Mouse (Mus musculus): Measurements from ENCODE around the gene Aim2. TPM values are rescaled to one million over a fixed set of nuclear protein-coding genes. Genes with fewer than 3 reads are reported as not detected.

Aim2 gene
- polyA plus RNA-seq, 1 experiment from 2014 or later: 5.8 TPM

DNA sequence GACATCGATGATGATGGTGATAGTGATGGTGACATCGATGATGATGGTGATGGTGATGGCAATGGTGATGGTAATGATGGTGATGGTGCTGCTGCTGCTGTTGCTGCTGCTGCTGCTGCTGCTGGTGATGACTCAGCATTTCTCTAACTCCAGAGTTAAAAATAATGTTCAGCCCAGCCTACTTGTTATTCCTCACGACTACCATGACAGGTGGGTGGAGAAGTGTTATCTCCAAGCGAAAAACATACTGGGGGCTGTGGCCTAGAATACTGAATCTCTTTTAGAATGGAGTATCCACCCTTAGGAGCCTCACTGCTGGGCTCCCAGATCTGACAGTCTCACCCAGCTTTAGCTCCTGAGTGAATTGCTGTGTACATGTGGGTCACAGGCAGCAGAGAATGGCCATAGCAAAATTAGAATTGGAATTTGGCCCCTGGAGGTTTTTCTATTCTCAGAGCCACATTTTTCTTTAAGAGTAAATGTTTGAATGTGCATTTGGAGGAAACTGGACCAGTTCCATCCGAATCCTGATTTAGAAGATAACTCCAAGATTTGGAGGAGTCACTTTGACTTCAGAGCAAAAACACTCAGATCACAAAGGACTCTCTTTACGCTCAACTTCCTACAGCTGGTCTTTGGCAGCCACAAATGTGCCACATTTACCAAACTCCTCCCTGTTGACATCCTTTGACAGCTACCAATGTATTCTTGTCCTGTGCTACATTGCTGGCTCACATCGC, 4.6 kb downstream of the Aim2 start:
- DNase-seq (ENCODE audit: low spot score) (no peak), ATAC-seq (replicated peaks; ENCODE audit: low FRiP score) (no peak)
- no peak overlapping the region for H3K4me2 ChIP-seq (ENCODE audit: low read depth, low read length, severe bottlenecking)
- H3K4me1 ChIP-seq (replicated peaks; ENCODE audit: control insufficient read depth, insufficient read depth, low read length): no peaks in the 10 kb centered on the region; the same call in 1 of the 2 replicates
- WGBS: 85% methylated on average over 7 of the region's 7 CpGs
- no peak overlapping the region for H3K4me3 ChIP-seq (ENCODE audit: low read depth, low read length)
- H3K36me3 ChIP-seq (ENCODE audit: control insufficient read depth, insufficient read depth, low read length): no peaks in the 10 kb centered on the region
- H3K9me3 ChIP-seq (ENCODE audit: control insufficient read depth, low read length): no peaks in the 10 kb centered on the region
- no peak overlapping the region for H3K9ac ChIP-seq (ENCODE audit: low read length)
- H3K27me3 ChIP-seq (ENCODE audit: control insufficient read depth, insufficient read depth, low read length): no peaks in the 10 kb centered on the region
- H3K27ac ChIP-seq (ENCODE audit: low read depth, low read length): no peak overlapping the region

GRCm38 (mm10) chr1:173356699-173357098, 6.0 kb downstream of the Aim2 start:
- no peaks in the 10 kb centered on the region for H3K9me3 ChIP-seq (ENCODE audit: control insufficient read depth, low read length)
- no peak overlapping the region for H3K27ac ChIP-seq (ENCODE audit: low read depth, low read length)
- H3K4me1 ChIP-seq (replicated peaks; ENCODE audit: control insufficient read depth, insufficient read depth, low read length): no peaks in the 10 kb centered on the region
- H3K9ac ChIP-seq (ENCODE audit: low read length): no peak overlapping the region
- no peaks in the 10 kb centered on the region for H3K36me3 ChIP-seq (ENCODE audit: control insufficient read depth, insufficient read depth, low read length)
- 94% methylated on average over 2 of the region's 2 CpGs for whole genome bisulfite sequencing
- H3K4me2 ChIP-seq (ENCODE audit: low read depth, low read length, severe bottlenecking): no peak overlapping the region
- H3K27me3 ChIP-seq (ENCODE audit: control insufficient read depth, insufficient read depth, low read length): no peaks in the 10 kb centered on the region
- no peak for DNase-seq (ENCODE audit: low spot score)
- ATAC-seq (replicated peaks; ENCODE audit: low FRiP score): no peak
- H3K4me3 ChIP-seq (ENCODE audit: low read depth, low read length): no peak overlapping the region

DNA sequence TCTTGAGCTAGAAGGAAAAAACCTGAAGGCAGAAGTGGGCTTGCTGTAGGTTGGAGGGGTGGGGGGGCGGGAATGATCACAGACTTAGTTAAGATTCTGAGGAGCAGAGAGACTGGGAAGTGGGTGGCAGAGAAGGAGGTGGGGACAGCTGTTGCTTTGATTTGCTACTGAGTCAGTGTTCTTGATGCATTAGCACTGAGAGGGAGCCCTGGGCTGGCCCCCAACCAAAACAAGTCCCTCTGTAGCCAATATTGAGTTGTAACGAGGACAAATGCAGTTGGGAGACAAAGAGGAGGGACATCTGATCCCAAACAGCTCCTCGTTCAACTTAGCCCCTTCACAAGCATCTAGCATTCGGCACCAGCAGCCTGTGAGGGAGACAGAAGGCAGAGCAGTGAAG, 7.1 kb downstream of the Aim2 start:
- no peaks in the 10 kb centered on the region for H3K36me3 ChIP-seq (ENCODE audit: control insufficient read depth, insufficient read depth, low read length)
- H3K27ac ChIP-seq (ENCODE audit: low read depth, low read length): no peak overlapping the region
- no peak overlapping the region for H3K4me2 ChIP-seq (ENCODE audit: low read depth, low read length, severe bottlenecking)
- no peaks in the 10 kb centered on the region for H3K9me3 ChIP-seq (ENCODE audit: control insufficient read depth, low read length)
- H3K9ac ChIP-seq (ENCODE audit: low read length): no peak overlapping the region
- ATAC-seq (replicated peaks; ENCODE audit: low FRiP score): no peak
- no peak overlapping the region for H3K4me3 ChIP-seq (ENCODE audit: low read depth, low read length)
- DNase-seq (ENCODE audit: low spot score): no peak
- H3K27me3 ChIP-seq (ENCODE audit: control insufficient read depth, insufficient read depth, low read length): no peaks in the 10 kb centered on the region
- no peaks in the 10 kb centered on the region for H3K4me1 ChIP-seq (replicated peaks; ENCODE audit: control insufficient read depth, insufficient read depth, low read length)
- 60% methylated on average over 4 of the region's 4 CpGs for WGBS

DNA sequence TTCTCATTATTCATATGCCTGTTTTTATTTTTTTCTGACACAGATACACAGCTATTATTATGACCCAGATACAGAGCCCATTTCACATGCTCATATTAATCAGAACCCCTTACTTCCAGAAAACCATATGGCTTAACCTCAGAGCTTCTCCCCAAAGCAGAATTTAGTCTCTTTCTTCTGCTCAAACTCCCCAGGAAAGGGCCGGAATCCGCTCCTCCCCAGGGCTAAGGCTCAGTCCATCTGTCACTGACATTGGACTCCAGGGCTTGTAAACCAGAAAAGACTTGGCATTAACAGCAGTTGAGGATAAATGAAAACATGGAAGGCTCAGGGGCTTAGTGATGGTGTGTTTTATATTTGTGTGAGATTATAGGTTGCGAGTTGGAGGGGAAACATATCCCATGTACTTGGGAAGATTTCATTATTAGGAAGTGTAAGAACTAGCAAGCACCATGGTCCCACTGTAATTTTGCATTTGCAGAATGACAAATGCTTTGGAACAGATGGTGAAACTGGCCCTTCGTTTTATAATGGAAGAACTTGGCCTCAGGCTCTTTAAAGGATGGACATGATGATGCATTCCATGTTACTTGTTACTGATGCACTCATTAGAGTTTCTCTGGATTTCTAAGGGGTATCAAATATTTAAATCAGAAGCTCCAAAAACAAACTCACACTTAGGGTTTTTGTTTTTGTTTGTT, 9.1 kb downstream of the Aim2 start:
- Histone ChIP-seq H3K4me2 (ENCODE audit: low read depth, low read length, severe bottlenecking) (no peak overlapping the region), H3K27ac (ENCODE audit: low read depth, low read length) (no peak overlapping the region), H3K27me3 (ENCODE audit: control insufficient read depth, insufficient read depth, low read length) (no peaks in the 10 kb centered on the region), H3K4me3 (ENCODE audit: low read depth, low read length) (no peak overlapping the region), H3K36me3 (ENCODE audit: control insufficient read depth, insufficient read depth, low read length) (no peaks in the 10 kb centered on the region), H3K9ac (ENCODE audit: low read length) (no peak overlapping the region), H3K9me3 (ENCODE audit: control insufficient read depth, low read length) (no peaks in the 10 kb centered on the region), H3K4me1 (replicated peaks; ENCODE audit: control insufficient read depth, insufficient read depth, low read length) (no peaks in the 10 kb centered on the region)
- ATAC-seq (replicated peaks; ENCODE audit: low FRiP score): no peak
- WGBS: 86% methylated on average over 4 of the region's 4 CpGs
- DNase-seq (ENCODE audit: low spot score): no peak

- H3K27ac ChIP-seq (ENCODE audit: low read depth, low read length): no peak overlapping the region
- DNase-seq (ENCODE audit: low spot score): no peak
- 45% methylated on average over 6 of the region's 6 CpGs for WGBS
- H3K4me2 ChIP-seq (ENCODE audit: low read depth, low read length, severe bottlenecking): no peak overlapping the region
- H3K36me3 ChIP-seq (ENCODE audit: control insufficient read depth, insufficient read depth, low read length): no peaks in the 10 kb centered on the region
- H3K9me3 ChIP-seq (ENCODE audit: control insufficient read depth, low read length): no peaks in the 10 kb centered on the region
- H3K27me3 ChIP-seq (ENCODE audit: control insufficient read depth, insufficient read depth, low read length): no peaks in the 10 kb centered on the region
- no peak overlapping the region for H3K9ac ChIP-seq (ENCODE audit: low read length)
- H3K4me1 ChIP-seq (replicated peaks; ENCODE audit: control insufficient read depth, insufficient read depth, low read length): no peaks in the 10 kb centered on the region; the same call in 1 of the 2 replicates
- no peak overlapping the region for H3K4me3 ChIP-seq (ENCODE audit: low read depth, low read length)
- ATAC-seq (replicated peaks; ENCODE audit: low FRiP score): no peak
Measured at GRCm38 (mm10) chr1:173361651-173362050, 11.0 kb downstream of the Aim2 start.

GRCm38 (mm10) chr1:173363436-173363835, 12.8 kb downstream of the Aim2 start:
- WGBS: 91% methylated on average over 2 of the region's 2 CpGs
- ATAC-seq (replicated peaks; ENCODE audit: low FRiP score): no peak
- no peak overlapping the region for H3K27ac ChIP-seq (ENCODE audit: low read depth, low read length)

DNA sequence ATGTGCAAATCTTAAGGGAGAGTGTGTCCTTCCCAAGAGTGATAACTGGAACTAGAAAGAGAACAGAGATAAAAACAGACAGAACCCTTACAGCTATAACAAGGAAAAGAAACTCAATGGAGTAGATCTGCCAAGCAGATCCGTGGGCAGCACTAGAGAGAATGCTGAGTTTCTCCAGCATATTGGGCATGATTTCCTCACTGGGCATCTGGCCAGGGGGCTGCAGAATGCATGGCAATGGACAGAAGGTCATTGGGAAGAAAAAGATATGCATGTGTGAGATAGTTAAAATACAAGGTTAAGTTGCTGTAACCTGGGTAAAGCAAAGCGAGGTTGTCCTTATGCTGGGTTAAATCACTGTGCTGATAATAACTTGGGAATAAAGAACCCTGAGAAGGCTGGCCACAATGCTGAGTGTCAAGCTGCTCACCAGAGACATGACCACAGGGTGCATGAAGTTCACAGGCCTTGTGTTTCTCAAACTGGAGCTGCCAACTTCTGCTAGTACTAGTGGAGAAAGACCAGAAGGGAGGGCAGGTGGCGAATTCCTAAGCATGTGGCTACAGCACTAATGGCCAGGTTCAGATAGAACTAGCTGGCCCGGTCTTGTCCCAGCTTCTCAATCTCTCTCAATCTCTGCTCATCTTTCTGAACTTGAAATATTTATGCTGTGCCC, 13.6 kb downstream of the Aim2 start:
- Histone ChIP-seq H3K4me3 (ENCODE audit: low read depth, low read length) (no peak overlapping the region), H3K27ac (ENCODE audit: low read depth, low read length) (no peak overlapping the region), H3K4me2 (ENCODE audit: low read depth, low read length, severe bottlenecking) (no peak overlapping the region), H3K9ac (ENCODE audit: low read length) (no peak overlapping the region), H3K36me3 (ENCODE audit: control insufficient read depth, insufficient read depth, low read length) (no peaks in the 10 kb centered on the region), H3K9me3 (ENCODE audit: control insufficient read depth, low read length) (no peaks in the 10 kb centered on the region), H3K4me1 (replicated peaks; ENCODE audit: control insufficient read depth, insufficient read depth, low read length) (no peaks in the 10 kb centered on the region; the same call in 1 of the 2 replicates), H3K27me3 (ENCODE audit: control insufficient read depth, insufficient read depth, low read length) (no peaks in the 10 kb centered on the region)
- no peak for ATAC-seq (replicated peaks; ENCODE audit: low FRiP score)
- no peak for DNase-seq (ENCODE audit: low spot score)
- WGBS: 88% methylated on average over 4 of the region's 4 CpGs

More at GRCm38 (mm10) chr1:173363436-173363835, 12.8 kb downstream of the Aim2 start:
- Histone ChIP-seq H3K4me3 (ENCODE audit: low read depth, low read length) (no peak overlapping the region), H3K4me1 (replicated peaks; ENCODE audit: control insufficient read depth, insufficient read depth, low read length) (no peaks in the 10 kb centered on the region; the same call in 1 of the 2 replicates), H3K36me3 (ENCODE audit: control insufficient read depth, insufficient read depth, low read length) (no peaks in the 10 kb centered on the region), H3K9me3 (ENCODE audit: control insufficient read depth, low read length) (no peaks in the 10 kb centered on the region), H3K27me3 (ENCODE audit: control insufficient read depth, insufficient read depth, low read length) (no peaks in the 10 kb centered on the region), H3K9ac (ENCODE audit: low read length) (no peak overlapping the region), H3K4me2 (ENCODE audit: low read depth, low read length, severe bottlenecking) (no peak overlapping the region)
- DNase-seq (ENCODE audit: low spot score): no peak

DNA sequence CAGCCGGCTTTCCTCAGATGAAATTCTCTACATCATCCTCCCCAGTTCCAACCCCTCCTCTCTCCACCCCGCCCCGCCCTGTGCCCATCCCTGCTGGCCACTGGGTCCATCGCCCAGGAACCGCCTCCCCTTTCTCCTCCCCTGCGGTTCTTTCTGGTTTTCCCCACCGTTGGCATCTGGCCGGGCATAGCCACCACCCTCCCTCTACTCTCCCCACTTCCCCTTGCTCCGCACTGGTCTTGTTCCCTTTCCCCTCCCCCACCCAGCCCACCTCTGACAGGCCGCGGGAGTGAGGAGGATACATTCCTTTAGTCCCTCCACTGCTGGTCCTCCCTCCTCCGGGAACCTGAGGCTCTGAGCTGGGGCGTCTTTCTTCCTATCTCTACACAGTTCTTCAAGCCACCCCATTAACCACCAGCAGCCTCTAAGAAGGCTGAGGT, 15.3 kb downstream of the Aim2 start:
- Histone ChIP-seq H3K4me3 (ENCODE audit: low read depth, low read length) (peak overlapping the region; percentile 80), H3K9me3 (ENCODE audit: control insufficient read depth, low read length) (no peaks in the 10 kb centered on the region), H3K27ac (ENCODE audit: low read depth, low read length) (no peak overlapping the region), H3K27me3 (ENCODE audit: control insufficient read depth, insufficient read depth, low read length) (no peaks in the 10 kb centered on the region), H3K9ac (ENCODE audit: low read length) (0 out of 2 replicates have a peak overlapping the region, but pooled peaks have one; percentile 35), H3K36me3 (ENCODE audit: control insufficient read depth, insufficient read depth, low read length) (no peaks in the 10 kb centered on the region), H3K4me2 (ENCODE audit: low read depth, low read length, severe bottlenecking) (peak overlapping the region; percentile 84), H3K4me1 (replicated peaks; ENCODE audit: control insufficient read depth, insufficient read depth, low read length) (no peaks in the 10 kb centered on the region; the same call in 1 of the 2 replicates)
- ATAC-seq (replicated peaks; ENCODE audit: low FRiP score) (peak; percentile 20), DNase-seq (ENCODE audit: low spot score) (peak; percentile 56)
- WGBS: under 1% methylated on average over 13 of the region's 13 CpGs

All from forebrain, embryonic 11.5 days (tissue).